ENCODE assay signal across 9 mouse cellular contexts in the genomic region with DNA sequence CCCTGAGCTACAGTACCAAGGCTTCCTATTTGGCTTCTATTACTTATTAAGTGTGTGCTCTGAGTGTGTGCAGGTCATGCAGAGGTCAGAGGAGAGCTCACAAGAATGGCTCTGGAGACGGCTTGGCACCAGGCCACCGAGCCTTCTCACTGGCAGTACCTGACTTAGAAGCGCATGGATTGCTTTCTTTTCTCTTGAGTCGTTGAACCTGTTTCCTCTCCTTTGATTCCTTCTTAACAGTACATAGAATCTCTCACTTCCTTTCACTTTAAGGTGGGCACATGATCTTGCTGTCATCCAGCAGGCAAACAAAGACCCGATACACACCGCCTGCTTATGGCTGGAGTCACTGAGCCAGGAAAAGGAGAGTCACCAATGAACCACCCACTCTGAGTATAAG.
DNase-seq lines count a peak whose midpoint lies in the region; ATAC-seq and TF ChIP-seq lines count a peak whose summit lies in the region.
"Had no signal": no experiment of that assay in that cellular context is flagged by ENCODE, and none has a peak within 500 bp of the region (broad histone marks: within the 10 kb centered on the region; RNA-seq: fewer than 3 reads in every experiment).

No protein-coding gene starts in this region.

- no peak overlapping the region for H3K4me3 ChIP-seq in heart, embryonic 10.5 days
- no peak overlapping the region for H3K4me3 ChIP-seq in kidney, embryonic 16.5 days (ENCODE audit: low read length)
- H3K4me3 ChIP-seq in stomach, embryonic 16.5 days (replicated peaks; ENCODE audit: low read length), result no peak overlapping the region
- no peak overlapping the region for H3K4me3 ChIP-seq in forebrain, postnatal 0 days (ENCODE audit: low read depth, low read length)
- H3K4me3 ChIP-seq: embryonic facial prominence, embryonic 12.5 days had no signal

- no peaks in the 10 kb centered on the region for H3K9me3 ChIP-seq in heart, embryonic 10.5 days
- H3K9me3 ChIP-seq in kidney, embryonic 16.5 days (ENCODE audit: low read length), result no peaks in the 10 kb centered on the region
- H3K9me3 ChIP-seq in stomach, embryonic 16.5 days (replicated peaks; ENCODE audit: control insufficient read depth, low read length), result no peaks in the 10 kb centered on the region
- no peaks in the 10 kb centered on the region for H3K9me3 ChIP-seq in forebrain, postnatal 0 days (ENCODE audit: low read length)
- H3K9me3 ChIP-seq: embryonic facial prominence, embryonic 12.5 days had no signal

- peak; percentile 79 for ATAC-seq in kidney, embryonic 16.5 days (ENCODE audit: low FRiP score, low TSS enrichment)
- ATAC-seq in stomach, embryonic 16.5 days (ENCODE audit: insufficient read depth, low FRiP score), result peak; percentile 81
- no peak for ATAC-seq in forebrain, postnatal 0 days

- no peaks in the 10 kb centered on the region for H3K27me3 ChIP-seq in heart, embryonic 10.5 days (ENCODE audit: insufficient read depth, poor library complexity, severe bottlenecking)
- H3K27me3 ChIP-seq in kidney, embryonic 16.5 days (ENCODE audit: insufficient read depth, low read length), result no peaks in the 10 kb centered on the region
- H3K27me3 ChIP-seq in stomach, embryonic 16.5 days (ENCODE audit: control insufficient read depth, insufficient read depth, low read length), result no peaks in the 10 kb centered on the region
- no peaks in the 10 kb centered on the region for H3K27me3 ChIP-seq in forebrain, postnatal 0 days (ENCODE audit: insufficient read depth, low read length)
- H3K27me3 ChIP-seq: embryonic facial prominence, embryonic 12.5 days had no signal

- DNase-seq in gastrocnemius, postnatal 14 days, result peak; percentile 31
- no peak for DNase-seq in gastrocnemius, adult 18-20 months (ENCODE audit: low spot score)
- DNase-seq in heart, embryonic 10.5 days (ENCODE audit: low spot score), result no peak
- DNase-seq in B cell, adult 2 months, result no peak
- DNase-seq in layer of hippocampus, adult 11-12 months (ENCODE audit: low spot score), result no peak
- DNase-seq in forebrain, postnatal 0 days, result no peak

- WGBS in heart, embryonic 10.5 days, result 43% methylated on average over 6 of the region's 6 CpGs
- 30% methylated on average over 6 of the region's 6 CpGs for WGBS in kidney, embryonic 16.5 days
- WGBS in stomach, embryonic 16.5 days, result 35% methylated on average over 6 of the region's 6 CpGs
- 62% methylated on average over 6 of the region's 6 CpGs for WGBS in forebrain, postnatal 0 days

- no peaks in the 10 kb centered on the region for H3K36me3 ChIP-seq in heart, embryonic 10.5 days
- H3K36me3 ChIP-seq in kidney, embryonic 16.5 days (ENCODE audit: insufficient read depth, low read length), result no peaks in the 10 kb centered on the region
- no peaks in the 10 kb centered on the region for H3K36me3 ChIP-seq in stomach, embryonic 16.5 days (ENCODE audit: control insufficient read depth, insufficient read depth, low read length)
- H3K36me3 ChIP-seq in forebrain, postnatal 0 days (ENCODE audit: insufficient read depth), result no peaks in the 10 kb centered on the region
- H3K36me3 ChIP-seq: embryonic facial prominence, embryonic 12.5 days had no signal

- no peak overlapping the region for H3K9ac ChIP-seq in kidney, embryonic 16.5 days (replicated peaks; ENCODE audit: low read length)
- H3K9ac ChIP-seq in stomach, embryonic 16.5 days (ENCODE audit: low read length), result no peak overlapping the region
- H3K9ac ChIP-seq in forebrain, postnatal 0 days, result no peak overlapping the region
- H3K9ac ChIP-seq: embryonic facial prominence, embryonic 12.5 days had no signal

- peak overlapping the region; percentile 47 for H3K27ac ChIP-seq in heart, embryonic 10.5 days
- H3K27ac ChIP-seq in kidney, embryonic 16.5 days (ENCODE audit: low read length), result peak overlapping the region; percentile 71
- H3K27ac ChIP-seq in stomach, embryonic 16.5 days (ENCODE audit: low read length), result peak overlapping the region; percentile 87
- H3K27ac ChIP-seq in forebrain, postnatal 0 days (ENCODE audit: low read depth, low read length), result no peak overlapping the region
- H3K27ac ChIP-seq: embryonic facial prominence, embryonic 12.5 days had no signal

- H3K4me1 ChIP-seq in heart, embryonic 10.5 days, result peaks cover 15% of the 10 kb centered on the region
- peaks cover 17% of the 10 kb centered on the region for H3K4me1 ChIP-seq in kidney, embryonic 16.5 days (ENCODE audit: insufficient read depth, low read length)
- peaks cover 15% of the 10 kb centered on the region for H3K4me1 ChIP-seq in stomach, embryonic 16.5 days (ENCODE audit: control insufficient read depth, insufficient read depth, low read length)
- H3K4me1 ChIP-seq in forebrain, postnatal 0 days (ENCODE audit: insufficient read depth), result no peaks in the 10 kb centered on the region

- no peak for TF ChIP-seq CTCF in forebrain, postnatal 0 days (IDR thresholded peaks at IDR 0.05; ENCODE audit: low read depth)

- intact Hi-C loops in gastrocnemius, postnatal 14 days (cut with DNase I; ENCODE audit: low total_unique reads), result no loop called here

- H3K4me2 ChIP-seq in kidney, embryonic 16.5 days (replicated peaks; ENCODE audit: low read depth, low read length), result no peak overlapping the region
- H3K4me2 ChIP-seq in stomach, embryonic 16.5 days (ENCODE audit: low read depth, low read length), result no peak overlapping the region
- no peak overlapping the region for H3K4me2 ChIP-seq in forebrain, postnatal 0 days (ENCODE audit: low read depth)
- H3K4me2 ChIP-seq: embryonic facial prominence, embryonic 12.5 days had no signal
